Mouse (Mus musculus) left cerebral cortex, adult 9 months (tissue): ENCODE data around the gene Mllt11.
A peak's percentile ranks its signal among the peaks of the same experiment; 100 is the strongest.

Experiments used
- DNase-seq, 2 experiments: peaks; one replicate each; pipeline ENCODE4 v3.0.0; 2022; ENCODE audit warnings: low spot score in 2 of 2

Gene Mllt11

DNA sequence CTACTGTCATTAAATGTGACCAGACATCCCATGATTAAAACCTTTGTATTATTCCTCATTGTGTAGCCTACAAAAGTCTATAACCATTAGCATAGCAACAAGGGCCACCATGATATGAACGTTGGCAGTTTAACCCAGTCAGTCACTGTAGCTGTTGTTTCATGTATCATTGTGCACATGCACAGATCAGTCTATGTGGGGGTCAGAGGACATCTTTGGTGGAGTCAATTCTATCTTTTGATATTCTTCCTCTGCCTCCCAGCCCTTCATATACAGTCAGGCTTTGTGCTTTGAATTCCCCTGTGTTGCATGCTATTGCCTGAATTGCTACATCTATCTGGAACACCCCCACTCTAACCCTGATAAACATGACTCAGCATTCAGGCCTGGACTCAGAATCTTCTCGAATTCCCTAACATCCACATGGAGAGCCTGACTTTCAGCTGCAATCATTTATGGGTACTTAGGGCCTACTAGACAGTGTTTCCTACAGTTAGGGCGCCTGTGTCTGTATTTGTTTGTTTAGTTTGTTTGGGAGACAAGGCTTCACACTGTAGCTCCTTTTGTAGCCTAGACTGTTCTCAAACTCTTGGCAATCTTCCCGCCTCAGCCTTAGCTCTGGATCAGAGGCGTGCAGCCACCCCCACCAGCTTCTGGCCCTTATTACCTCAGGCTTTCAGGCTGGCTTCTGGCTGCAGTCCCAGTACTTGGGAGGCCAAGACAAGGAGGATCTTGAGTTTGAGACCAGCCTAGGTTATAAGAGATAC is 14.7 kb upstream of the Mllt11 start:
- peak in 1 of 2 experiments; percentile 66 for DNase-seq

DNA sequence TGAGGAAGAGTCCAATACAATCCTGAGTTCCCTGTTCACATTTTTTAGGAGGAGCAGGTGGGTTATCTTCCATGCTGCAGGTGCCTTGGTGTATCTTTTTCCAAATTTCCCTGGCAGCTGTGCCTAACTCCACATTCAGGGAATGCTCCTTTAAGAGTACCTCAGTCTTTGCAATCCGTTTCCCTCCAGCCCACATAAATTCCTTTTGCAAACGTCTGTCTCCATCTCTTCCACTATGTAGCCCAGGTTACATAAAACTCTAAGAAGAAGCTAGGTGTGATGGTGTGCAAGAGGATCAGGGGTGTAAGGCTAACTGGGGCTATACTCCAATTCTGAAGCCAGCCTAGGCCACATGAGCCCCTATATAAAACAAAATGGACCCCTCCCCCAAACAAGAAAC is 11.1 kb upstream of the Mllt11 start:
- no peak for DNase-seq

DNA sequence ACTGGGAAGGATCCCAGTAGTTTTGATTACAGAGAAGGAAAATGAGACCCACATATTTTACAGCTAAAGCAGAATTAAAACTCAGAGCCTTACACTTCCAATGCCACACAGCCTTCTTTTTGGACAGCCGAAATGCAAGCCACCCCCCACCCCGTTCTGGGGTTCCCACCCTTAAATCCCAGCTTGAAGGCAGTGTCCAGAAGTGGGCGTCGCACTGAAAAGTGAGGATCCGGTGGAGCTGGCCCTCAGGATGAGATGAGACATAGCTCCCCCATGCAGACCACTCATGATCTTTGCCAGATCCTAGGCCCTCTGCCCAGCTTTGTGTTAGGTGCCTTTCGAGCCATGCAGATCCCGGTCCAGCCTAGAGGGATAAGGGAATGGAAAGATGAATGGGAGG is 9.5 kb upstream of the Mllt11 start, which contains the start of gene Gm128:
TSS of gene Gm128 (minus strand) at position 101 of the 400 bp plus-strand sequence.
- no peak for DNase-seq

DNA sequence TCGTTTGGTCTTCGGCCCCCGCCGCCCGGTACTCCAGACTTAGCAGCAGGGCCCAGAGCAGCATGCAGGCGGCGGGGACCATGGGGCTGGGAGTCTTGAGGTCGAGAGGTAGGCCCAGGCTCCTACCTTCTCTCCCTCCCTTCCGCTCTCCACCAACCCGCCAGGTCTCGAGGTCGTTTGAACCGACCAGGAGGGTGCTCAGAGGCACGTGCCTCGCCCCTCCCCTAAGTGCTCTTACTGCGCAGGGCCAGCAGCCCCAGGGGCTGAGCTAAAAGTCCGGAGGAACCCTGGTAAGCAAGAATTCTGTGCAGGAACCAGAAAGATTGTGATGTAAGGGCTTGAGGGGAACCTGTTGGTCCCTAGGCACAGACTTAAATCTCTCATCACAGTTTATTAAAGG is 8.9 kb upstream of the Mllt11 start:
- DNase-seq: no peak

DNA sequence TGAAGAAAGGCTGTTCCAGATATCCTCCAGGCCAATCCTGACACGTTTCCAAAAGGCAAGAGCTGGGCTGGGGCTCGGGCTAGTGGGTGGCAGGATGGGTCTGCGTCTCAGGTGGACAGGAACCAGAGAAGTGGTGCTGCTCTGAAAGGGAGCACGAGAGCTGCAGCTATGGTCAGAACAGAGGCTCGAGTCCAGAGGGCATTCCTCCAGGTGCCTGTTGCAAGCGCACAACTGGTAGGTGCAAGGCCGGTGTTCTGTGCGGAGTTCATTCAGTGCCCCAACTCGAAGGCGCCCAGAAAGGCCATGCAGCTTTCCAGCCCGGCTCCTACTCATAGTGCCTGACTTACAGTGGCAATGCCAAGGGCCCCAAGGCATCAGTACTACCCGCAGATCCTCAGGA is 8.0 kb upstream of the Mllt11 start:
- DNase-seq: no peak

DNA sequence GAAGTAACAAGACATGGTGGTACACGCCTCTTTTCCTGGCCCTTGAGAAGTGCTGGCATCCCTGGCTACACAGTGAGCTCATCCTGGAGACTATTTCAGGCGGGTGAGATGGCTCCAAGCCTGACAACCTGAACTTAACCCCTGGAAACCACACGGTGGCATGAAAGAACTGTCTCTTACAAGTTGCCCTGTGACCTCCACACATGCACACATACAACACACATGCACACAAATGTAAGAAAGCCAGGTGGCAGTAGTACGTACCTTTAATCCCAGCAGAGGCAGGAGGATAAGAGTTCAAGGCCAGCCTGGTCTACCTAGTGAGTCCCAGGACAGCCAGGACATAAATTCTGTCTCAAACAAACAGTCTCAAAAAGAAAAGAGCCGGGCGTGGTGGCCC is 7.1 kb upstream of the Mllt11 start:
- DNase-seq: no peak

DNA sequence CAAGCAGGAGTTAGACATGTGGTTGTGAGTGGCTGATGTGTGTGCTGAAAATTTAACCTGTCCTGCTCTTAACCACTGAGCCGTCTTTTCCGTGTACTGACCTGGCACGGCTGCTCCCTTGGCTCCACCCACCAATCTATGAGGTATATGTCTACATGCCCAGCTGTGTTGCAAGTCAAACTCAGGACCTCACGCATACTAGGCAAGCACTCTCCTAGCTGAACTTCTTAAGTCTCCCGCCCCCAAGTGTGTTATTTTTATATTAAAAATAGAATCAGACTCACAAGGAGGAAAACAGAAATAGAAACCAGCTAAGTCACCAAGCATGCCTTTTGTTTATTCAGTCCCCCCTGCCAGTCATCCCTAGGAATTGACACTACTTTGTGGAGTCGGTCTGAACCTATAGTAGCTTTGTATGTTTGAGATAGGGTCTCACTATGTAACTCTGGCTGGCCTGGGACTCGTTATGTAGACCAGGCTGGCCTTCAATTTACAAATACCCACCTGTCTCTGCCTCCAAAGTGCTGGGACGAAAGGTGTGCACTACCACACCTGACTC is 5.6 kb upstream of the Mllt11 start:
- no peak for DNase-seq

DNA sequence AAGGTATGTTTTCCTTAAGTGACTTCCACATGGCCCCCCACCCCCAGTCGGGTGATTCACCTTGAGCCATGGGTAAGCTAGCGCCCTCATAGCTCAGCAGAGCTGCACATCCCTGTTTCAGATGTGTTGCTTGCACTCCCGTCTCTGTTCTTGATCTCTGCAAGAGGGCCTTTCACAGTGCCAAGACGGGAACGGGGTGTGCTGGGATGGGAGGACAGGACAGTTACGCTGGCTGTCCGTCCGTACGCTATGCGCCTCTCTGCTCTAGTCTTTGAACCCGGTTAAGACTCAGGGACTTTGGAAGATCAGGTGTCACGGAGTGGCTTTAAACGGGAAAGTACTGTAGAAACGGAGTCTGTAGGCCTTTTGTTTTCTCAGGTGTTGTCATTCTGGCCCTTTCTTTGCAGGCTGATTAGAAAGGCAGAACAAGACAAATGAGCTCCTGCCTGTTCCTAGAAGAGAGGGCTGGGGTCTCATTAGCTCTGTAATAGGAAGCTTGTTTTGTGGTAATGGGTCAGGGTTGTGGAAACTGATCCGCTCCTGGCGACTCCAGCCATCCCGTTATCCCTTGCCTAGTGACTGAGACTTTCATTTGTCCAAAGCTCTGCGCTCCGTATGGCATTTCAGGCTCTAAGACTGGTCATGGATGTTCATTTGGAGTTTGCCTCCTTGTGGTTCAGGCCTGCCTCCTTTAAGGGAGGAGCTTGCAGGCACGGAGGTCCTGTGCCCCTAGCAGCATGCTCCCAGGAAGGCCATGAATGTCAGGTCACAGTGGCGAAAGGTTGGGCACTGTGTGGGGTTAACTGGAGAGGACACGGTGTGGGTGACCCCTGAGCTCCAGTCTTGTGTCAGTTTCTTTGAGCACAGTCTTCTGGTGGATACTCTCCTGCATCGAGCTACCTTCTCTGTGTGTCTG is 3.7 kb upstream of the Mllt11 start:
- no peak for DNase-seq

DNA sequence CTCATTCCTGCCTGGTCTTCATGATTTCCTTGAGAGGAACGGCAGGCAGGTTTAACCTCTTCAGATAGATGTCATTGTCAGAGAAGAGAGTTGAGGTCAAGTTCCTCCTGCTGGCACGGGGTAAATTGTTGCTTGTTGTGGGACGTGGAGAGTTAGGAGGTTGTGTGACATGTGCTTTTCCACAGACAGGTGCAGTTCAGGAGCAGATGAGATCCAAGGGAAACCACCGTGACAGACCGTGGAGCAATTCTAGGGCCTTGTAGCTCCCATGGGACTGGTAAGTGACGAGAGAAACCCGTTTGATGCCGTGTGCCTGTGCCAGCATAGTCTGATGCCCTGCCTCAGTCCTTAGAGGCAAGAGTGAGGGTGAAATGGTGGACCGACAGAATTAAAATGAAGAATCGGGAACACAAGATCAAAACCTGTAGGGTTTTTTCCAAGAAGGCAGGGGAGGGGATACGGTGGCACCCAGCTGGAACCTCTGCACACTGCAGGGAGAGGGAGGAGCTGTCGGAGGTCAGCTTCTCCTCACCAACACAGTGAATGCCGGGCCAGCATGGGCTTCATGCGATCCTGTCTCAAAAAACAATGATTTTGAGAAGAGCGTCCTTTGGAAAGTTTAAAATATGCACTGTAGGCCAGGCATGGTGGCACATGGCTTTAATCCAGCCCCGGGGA is 1.5 kb upstream of the Mllt11 start:
- no peak for DNase-seq

DNA sequence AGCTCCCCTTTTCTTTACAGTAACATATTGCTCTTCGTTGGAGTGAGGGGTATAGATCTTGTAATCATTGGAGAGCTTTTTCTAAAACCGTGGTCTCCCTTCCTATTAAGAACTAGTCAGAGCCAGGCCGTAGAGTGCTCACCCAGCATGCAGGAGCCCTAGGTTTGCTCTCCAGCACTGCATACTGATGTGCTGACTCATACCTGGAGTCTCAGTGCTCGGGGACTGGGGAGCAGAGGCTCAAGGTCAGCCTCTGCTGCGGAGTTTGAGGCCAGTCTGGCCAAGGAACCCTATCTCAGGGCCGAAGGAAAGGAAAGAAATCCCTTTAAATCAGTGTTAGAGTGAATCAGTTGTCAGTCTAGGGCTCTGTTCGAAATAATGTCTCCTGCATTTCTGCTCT is 800 bp upstream of the Mllt11 start:
- no peak for DNase-seq

DNA sequence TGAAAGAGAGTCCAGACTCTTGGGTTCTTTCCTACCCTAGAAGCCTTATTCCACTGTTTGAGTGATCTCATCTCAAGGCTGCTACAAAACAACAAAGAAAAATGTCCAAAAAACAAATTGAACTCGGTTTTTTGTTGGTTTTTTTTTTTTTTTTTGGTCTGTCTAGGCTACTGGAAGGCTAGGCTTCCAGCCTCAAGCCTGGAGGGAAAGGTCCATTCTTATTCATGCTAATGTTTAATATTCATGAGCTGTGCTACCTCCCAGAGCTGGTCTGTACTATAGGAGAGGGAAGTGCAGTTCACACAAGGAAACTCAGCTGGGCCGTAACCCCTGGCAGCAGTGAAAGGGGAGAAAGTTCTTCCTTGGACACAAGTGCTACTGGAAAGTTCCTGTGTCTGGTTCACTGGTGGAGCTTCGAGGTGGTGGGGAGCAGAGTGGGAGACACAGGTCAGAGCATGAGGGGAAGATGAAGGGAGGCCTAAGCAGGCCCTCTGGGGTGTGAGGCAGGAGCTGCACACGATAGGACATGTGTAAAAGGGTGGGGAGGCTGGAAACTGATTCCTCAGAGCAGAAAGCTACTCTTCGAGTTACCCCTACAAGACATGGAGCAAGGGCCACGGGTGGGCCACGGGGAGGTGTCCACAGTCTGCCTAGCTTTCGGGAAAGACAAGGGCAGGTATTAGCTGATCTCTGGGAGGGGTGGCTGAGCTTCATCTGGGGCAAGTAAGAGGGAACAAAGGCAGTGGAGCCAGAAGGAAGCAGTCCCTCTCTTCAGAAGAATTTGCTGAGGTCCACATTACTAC is 1.3 kb downstream of the Mllt11 start:
- DNase-seq: no peak

DNA sequence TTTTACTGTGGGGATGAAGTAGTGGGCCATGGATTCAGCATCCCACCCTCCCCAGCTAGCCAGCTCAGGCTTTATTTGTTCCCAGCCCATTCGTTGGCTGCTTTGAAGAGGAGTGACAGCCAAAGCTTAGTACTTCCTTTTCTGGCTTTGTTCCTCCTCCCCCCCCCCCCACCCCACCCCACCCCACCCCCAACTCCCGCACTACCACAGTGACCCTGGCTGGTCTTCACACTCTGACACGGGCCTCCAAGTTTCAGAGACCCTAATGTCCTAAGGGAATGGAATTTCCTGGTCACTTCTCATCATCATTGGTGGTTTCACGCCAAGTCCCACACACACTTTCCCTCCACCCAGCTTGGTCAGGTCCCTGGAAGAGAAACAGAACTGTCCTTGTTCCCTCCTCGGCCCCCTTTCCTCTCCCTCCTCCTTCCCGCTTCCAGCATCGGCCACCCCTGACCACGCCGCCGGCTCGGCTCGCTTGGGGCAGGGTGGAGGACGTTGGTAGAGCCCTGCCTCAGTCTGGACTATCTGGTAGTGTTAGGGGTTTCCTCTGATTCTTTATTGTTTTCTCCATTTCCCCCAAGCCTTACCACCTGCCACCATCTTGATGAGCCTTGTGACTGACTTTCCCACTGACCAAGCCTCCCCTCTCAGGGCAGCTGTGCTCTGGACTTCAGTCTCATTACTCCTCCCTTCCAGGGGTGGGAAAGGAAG is 2.0 kb downstream of the Mllt11 start:
- peak in 1 of 2 experiments; percentile 58 for DNase-seq

DNA sequence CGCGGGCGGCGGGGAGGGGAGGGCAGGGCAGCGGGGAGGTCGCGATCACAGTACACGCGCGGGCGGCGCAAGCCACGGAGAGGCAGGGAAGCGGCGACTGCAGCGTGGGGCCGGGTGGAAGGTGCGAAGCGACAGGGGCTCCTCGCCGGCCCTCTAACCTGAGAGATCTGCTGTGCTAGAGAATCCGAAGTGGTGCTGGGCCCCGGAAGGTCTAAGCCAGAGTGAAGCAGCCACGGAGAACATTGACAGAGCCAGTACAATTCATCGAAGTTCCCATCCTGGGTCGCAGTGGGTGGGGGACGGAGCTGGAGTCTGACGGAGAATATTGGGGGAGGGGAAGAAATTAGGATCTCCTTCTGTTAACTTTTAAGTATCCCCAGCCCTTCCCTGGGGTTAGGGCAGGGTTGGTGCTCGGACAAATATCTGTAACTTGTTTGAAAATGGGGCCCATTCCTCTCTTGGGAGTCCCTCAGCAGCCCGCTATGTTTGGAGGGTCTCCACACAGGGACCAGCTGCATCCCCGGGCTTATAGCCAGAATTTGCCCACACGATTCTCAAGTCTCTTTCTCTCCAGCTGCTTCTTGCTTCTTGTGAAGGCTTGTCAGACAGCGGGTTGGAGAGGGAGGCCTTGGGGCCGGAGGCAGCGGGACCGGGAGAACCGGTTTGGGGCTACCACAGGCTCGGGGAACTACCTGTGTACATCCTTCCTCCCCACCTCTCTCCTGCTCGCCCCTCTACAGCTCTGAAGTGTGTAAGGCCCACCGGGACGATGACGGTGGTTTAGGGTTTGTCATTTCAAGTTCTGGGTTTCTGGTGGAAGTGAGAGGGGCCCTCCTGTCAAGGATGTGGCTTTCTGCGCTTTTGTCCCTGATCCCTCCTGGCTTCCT is 2.8 kb downstream of the Mllt11 start:
- DNase-seq: peak; percentile 55 to 65

DNA sequence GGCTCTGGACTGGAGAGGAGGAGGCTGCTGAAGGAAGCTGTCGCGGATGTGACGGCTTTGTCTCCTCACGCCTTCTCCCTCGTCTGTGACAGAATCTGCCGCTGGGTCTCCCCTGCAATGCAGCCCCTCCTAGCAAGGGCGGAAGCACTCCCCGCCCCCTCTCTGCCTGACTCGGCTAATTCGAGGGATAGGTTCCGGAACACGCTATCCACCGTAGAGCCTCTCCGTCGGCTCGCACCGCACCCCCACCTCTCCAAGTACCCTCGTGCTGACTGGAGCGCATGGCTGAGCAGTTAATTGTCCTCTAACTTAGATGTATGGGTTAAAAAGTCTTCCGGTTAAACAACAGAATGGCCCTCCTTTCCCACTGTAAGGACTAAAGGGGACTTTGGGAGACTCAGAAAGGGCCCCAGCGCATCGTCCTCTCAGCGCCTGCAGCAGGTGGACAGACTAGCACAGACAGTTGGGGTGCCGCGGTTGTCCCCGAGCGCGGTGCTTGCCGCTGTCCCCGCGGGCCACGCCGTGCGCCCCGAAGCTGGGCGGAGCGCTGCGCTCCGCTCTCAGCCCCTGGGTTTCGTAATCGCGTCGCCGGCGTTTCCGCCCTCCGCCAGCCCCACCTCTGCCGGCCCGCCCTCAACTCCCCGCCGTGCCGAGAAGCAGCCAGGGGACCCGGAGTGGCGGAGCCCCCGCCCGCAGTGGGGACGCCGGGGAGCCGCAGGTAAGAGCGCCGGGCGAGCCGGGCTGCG is 3.6 kb downstream of the Mllt11 start, which contains the start of gene Cdc42se1:
TSS of gene Cdc42se1 (plus strand) at position 585 of the 746 bp plus-strand sequence.
- DNase-seq: peak; percentile 77 to 87

DNA sequence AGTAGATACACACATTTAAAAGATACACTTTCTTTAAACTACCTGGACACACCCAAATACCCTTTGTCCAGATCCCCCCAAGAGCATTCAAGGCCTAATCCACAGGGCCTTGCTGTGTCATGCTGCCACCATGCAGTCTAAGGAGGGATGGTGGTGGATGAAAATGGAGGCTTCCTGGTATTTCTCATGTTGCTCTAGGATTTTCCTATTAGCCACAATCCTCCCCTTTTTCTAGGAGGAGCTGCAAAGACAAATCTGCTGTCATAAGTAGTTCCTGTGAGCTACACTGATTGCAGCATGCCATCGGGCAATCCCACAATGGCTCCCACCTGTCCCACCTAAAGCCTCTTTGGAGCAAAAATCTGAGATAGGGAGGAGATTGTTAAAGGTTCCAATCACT is 4.8 kb downstream of the Mllt11 start:
- no peak for DNase-seq

DNA sequence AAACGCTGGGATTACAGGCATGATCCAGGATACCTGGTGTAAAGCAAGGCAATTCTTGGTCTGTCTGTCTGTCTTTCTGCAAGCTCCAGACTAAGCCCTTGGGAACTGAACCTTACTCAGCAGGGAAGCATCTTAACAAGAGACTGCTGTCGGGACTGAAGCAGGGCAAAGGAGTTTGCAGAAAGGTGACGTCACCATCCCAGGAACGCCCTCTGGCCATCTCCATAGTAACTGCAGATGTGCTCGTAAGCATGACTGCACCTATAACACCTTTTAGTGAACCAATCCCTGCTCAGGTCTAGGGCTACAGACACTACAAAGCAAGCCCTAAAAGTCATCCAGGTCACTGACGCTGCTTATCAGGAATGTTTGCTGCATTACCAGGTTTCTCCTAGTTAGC is 7.7 kb downstream of the Mllt11 start:
- no peak for DNase-seq

DNA sequence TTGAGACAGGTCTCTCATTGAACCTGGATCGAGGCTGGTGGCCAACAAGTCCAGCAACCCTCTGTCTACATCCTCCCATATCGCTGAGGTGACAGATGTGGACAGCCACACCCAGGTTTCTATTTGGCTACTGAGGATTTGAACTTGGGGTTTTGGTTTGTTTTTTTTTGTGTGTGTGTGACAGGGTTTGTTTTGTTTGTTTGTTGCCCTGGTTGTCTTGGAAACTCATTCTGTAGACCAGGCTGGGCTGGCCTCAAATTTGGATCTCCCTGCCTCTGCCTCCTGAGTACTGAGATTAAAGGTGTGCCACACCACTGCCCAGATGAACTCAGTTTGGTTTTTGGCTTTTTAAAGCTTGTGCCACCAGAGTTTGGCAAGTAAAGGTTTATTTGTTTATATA is 8.9 kb downstream of the Mllt11 start:
- no peak for DNase-seq

DNA sequence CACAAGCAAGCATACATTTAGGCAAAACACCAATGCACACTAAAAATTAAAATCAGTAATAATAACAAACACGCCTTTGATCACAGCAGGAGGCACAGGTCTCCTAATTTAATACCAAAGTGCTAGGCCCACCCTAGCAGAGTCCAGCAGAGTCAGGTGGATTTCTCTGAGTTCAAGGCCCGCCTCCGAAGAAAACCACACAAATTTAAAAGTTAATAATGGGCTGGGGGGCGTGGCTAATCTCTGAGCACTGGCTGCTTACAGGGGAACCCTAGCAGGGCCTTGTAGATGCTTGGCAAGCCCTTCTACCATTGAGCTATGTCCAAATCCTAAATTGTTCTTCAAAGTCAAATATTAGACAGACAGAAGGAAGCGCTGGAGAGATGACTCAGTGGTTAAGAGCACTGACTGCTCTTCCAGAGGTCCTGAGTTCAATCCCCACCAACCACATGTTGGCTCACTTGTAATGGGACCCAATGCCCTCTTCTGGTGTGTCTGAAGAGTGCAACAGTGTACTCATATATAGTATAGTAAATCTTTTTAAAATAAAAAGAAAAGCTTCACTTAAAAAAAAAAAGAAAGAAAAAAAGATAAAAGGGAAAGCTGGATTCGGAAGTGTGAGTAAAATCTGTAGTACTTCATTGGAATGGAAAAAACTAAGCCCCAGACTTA is 13.4 kb downstream of the Mllt11 start:
- no peak for DNase-seq
